Mouse (Mus musculus) bone marrow, adult 2 months (tissue): ENCODE measurements around the gene Hmgcl.

Source experiments
- CTCF ChIP-seq: fragments of 200-500 bp; IDR thresholded peaks from 2 replicates; pipeline ENCODE4 v1.5.1; 2011; ENCODE audit warnings: low read length, control low read depth; ENCODE audit not compliant: control insufficient read depth, insufficient read depth
- POLR2A ChIP-seq: fragments of 200-500 bp; IDR thresholded peaks from 2 replicates; pipeline ENCODE4 v1.6.1; 2011; ENCODE audit warnings: low read depth, mild to moderate bottlenecking, control low read depth, low read length, borderline replicate concordance; ENCODE audit not compliant: control insufficient read depth

GRCm38 (mm10) chr4:135984556-135984955 lies 38.3 kb downstream of the Hmgcl start:
- TF ChIP-seq CTCF, result no peak
- TF ChIP-seq POLR2A, result no peak
